Mouse (Mus musculus): ENCODE measurements around the gene Foxq1. TPM values are rescaled to one million over a fixed set of nuclear protein-coding genes. Genes with fewer than 3 reads are reported as not detected.

Foxq1 gene
- not detected for total RNA-seq (2023)

DNA sequence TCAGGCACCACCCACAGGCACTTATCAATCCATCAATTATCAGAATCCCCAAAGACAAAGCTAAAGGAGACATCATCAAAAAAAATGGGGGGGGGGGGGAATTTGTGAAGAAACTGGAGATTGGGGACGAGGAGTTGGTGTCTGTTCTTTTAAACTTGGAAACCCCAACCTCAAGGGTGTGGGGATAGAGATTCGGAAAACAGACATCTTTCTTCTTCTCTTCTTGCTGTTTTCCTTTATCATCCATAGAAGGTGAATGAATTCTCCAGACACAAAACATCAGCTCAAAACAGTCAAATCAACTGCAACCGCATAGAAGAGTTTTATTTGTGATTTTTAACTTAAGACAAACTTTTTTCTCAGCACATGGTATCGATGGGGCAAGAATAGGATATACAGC lies at the start of gene Foxq1:
Gene Foxq1, plus strand, starts transcription at position 301 of the 400 bp plus-strand sequence.

DNA sequence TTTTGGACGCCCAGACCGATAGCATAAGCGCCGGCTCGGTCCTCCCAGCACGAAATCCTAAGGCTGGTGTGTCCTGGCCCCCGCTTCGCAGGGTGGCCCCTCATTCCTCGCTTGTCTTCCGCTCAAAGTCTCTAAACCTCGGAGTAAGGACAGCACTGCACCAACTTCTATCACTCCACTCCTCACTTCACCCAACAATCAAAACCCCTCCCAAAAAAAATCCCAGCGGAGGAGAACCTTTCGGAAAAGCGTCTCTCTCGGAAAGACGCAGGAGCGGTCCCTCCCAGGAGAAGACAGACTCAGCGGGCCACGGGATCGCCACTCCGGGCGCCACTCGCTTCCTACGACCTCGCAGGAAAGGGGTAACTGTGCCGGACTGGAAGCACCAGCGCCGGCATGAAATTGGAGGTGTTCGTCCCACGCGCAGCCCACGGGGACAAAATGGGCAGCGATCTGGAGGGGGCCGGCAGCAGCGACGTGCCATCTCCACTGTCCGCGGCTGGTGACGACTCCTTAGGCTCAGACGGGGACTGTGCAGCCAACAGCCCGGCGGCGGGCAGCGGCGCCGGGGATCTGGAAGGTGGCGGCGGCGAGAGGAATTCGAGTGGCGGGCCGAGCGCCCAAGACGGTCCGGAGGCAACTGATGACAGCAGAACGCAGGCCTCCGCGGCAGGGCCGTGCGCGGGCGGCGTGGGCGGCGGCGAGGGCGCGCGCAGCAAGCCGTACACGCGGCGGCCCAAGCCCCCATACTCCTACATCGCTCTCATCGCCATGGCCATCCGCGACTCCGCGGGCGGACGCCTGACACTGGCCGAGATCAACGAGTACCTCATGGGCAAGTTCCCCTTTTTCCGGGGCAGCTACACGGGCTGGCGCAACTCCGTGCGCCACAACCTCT lies 2.8 kb downstream of the Foxq1 start, which contains the start of gene A530084C06Rik:
Gene A530084C06Rik, minus strand, starts transcription at position 813 of the 898 bp plus-strand sequence.

Other genes starting within 250 kb of the Foxq1 start
- gene A530084C06Rik, start 3.2 kb downstream of the Foxq1 start, total RNA-seq (2023), result not detected
- not detected for gene Foxf2, start 69.7 kb downstream of the Foxq1 start, total RNA-seq (2023)